Mouse (Mus musculus) adrenal gland, adult 2 months (tissue): ENCODE results near the gene Gm7075. TPM values are rescaled to one million over a fixed set of nuclear protein-coding genes. Genes with fewer than 3 reads are reported as not detected.

ENCODE experiments used
- polyA plus RNA-seq: library from polyadenylated mRNA; depleted of rRNA; stranded (reverse); fragments of >200 nt; gene quantifications from 2 replicates; pipeline ENCODE4 v1.2.3, GENCODE M21; 2012; rRNA removed
- total RNA-seq, 2 experiments: library from RNA; stranded (reverse); gene quantifications; 2 replicates each; pipeline ENCODE4 v1.2.3; 2021

The Gm7075 gene
- total and polyA plus RNA-seq, 3 experiments = not detected

Other genes starting within 250 kb of the Gm7075 start
- 1 to 10 TPM in 1 of 2 experiments, under 1 TPM in 1; 0.31 to 1.1 TPM for gene Mypn, start 217.8 kb downstream of the Gm7075 start, total RNA-seq
- gene Mypn, start 217.8 kb downstream of the Gm7075 start, polyA plus RNA-seq = 0.02 and 0.07 TPM in 2 replicates
- 100 to 1,000 TPM in 1 of 2 experiments, 10 to 100 TPM in 1; 76.9 to 195 TPM for gene Herc4, start 178.0 kb downstream of the Gm7075 start, total RNA-seq
- 10.7 and 14.0 TPM in 2 replicates for gene Herc4, start 178.0 kb downstream of the Gm7075 start, polyA plus RNA-seq
- 10 to 100 TPM; 13.9 to 17.4 TPM for gene Sirt1, start 40.1 kb downstream of the Gm7075 start, total RNA-seq
- gene Sirt1, start 40.1 kb downstream of the Gm7075 start, polyA plus RNA-seq = 1.2 and 1.4 TPM in 2 replicates
- gene Dnajc12, start 39.3 kb downstream of the Gm7075 start, total RNA-seq = 10 to 100 TPM; 13.0 to 19.2 TPM
- gene Dnajc12, start 39.3 kb downstream of the Gm7075 start, polyA plus RNA-seq = 0.57 and 0.68 TPM in 2 replicates
- under 1 TPM; 0.37 to 0.83 TPM for gene Ctnna3, start 8.3 kb upstream of the Gm7075 start, total RNA-seq
- 0.06 TPM in 1 of 2 replicates, not detected in the other for gene Ctnna3, start 8.3 kb upstream of the Gm7075 start, polyA plus RNA-seq